Mouse (Mus musculus): ENCODE measurements around the gene Gdpd1. TPM values are rescaled to one million over a fixed set of nuclear protein-coding genes. Genes with fewer than 3 reads are reported as not detected.
A peak's percentile ranks its signal among the peaks of the same experiment; 100 is the strongest.

Gdpd1 gene
- polyA plus RNA-seq, 1 experiment from 2014 or later, result 5.0 TPM

DNA sequence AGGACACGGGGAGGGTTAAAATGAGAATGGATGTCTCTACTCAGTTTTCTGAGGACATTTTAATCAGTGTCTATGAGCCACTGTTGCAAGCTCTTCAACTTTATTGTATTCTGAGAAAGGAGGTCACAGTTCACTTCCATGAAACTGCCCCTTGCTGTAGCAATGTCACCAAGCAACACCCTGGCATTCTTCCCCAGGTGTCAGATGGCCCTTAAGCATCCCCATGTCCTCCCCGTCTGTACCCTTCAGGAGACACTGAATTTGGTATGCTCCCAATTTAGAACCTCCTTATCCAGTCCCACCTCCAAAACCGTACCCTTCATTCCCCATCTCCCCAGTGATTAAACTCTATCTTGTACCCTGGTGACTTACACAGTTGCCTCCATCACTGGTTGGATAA, 88.9 kb downstream of the Gdpd1 start:
- no peak overlapping the region for H3K4me3 ChIP-seq (replicated peaks)

More for the DNA sequence above, 88.9 kb downstream of the Gdpd1 start:
- Histone ChIP-seq H3K4me2 (no peak overlapping the region), H3K27me3 (no peaks in the 10 kb centered on the region), H3K9me3 (replicated peaks) (no peaks in the 10 kb centered on the region), H3K9ac (no peak overlapping the region), H3K36me3 (replicated peaks) (no peaks in the 10 kb centered on the region), H3K27ac (replicated peaks) (no peak overlapping the region), H3K4me1 (replicated peaks) (no peaks in the 10 kb centered on the region)
- no peak for ATAC-seq (ENCODE audit: insufficient read depth)
- 60% methylated on average over 3 of the region's 3 CpGs for WGBS (ENCODE audit: insufficient replicate concordance)

MicroRNA genes within 50 kb of the gene (microRNA counts, 519-probe panel; counts per million panel counts)
- microRNA mmu-miR-301a, result 3,869 counts per million, percentile 79 among the panel's probes with 10 or more counts

Small RNAs within 50 kb of the gene (microRNA-seq; reads per million reads assigned to microRNA genes)
- 905 reads per million, percentile 76 among the genes with 10 or more reads in this experiment for gene Mir301

Other genes starting within 250 kb of the Gdpd1 start
- 1.5 and 1.7 TPM in 2 replicates for gene Ypel2, start 80.4 kb downstream of the Gdpd1 start, polyA plus RNA-seq (2015; fragmentation: Nextera tagmentation; extraction: Ambion mirVana)
- gene Smg8, start 12.7 kb upstream of the Gdpd1 start, polyA plus RNA-seq (2015; fragmentation: Nextera tagmentation; extraction: Ambion mirVana), result 6.9 and 7.6 TPM in 2 replicates
- gene Prr11, start 34.6 kb upstream of the Gdpd1 start, polyA plus RNA-seq (2015; fragmentation: Nextera tagmentation; extraction: Ambion mirVana), result 5.1 and 5.5 TPM in 2 replicates
- 22.1 and 24.3 TPM in 2 replicates for gene Ska2, start 35.2 kb upstream of the Gdpd1 start, polyA plus RNA-seq (2015; fragmentation: Nextera tagmentation; extraction: Ambion mirVana)
- gene Trim37, start 53.0 kb upstream of the Gdpd1 start, polyA plus RNA-seq (2015; fragmentation: Nextera tagmentation; extraction: Ambion mirVana), result 16.3 and 17.5 TPM in 2 replicates

Measured in liver, embryonic 15.5 days (tissue).